Mouse (Mus musculus) liver, adult 2 months (tissue): ENCODE data around the gene Tm4sf20.

ENCODE experiments used
- CTCF ChIP-seq: fragments of 200-500 bp; IDR thresholded peaks from 2 replicates; pipeline ENCODE4 v1.5.1; 2011; ENCODE audit warnings: low read depth, low read length, control low read depth
- POLR2A ChIP-seq: fragments of 200-500 bp; IDR thresholded peaks from 2 replicates; pipeline ENCODE4 v1.6.1; 2011; ENCODE audit warnings: low read length, control low read depth; ENCODE audit not compliant: insufficient read depth; ENCODE audit errors: extremely low read depth

GRCm38 (mm10) chr1:82783559-82783958 lies 15.3 kb upstream of the Tm4sf20 start:
- TF ChIP-seq CTCF (no peak), POLR2A (no peak)
